Comparison of ENCODE assay signal across 28 mouse cellular contexts in the genomic region with DNA sequence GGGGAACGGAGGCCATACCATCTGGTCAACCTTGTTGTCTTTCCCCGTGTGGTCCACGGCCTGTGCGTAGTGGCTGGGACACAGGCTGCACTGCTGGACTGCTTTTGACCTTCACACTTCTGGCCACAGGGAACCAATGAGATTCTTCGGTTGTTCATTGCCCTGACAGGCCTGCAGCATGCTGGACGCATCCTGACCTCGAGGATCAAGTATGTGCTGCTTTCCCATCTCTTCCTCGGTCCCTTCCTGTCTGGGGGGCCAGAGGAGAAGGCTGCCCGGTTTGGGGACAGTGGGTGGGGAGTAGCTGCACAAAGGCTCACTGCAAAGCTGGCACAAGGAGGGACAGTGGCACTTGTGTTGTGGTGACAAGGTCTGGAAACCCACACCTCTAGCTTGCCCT. TPM values are rescaled to one million over a fixed set of nuclear protein-coding genes. Genes with fewer than 3 reads are reported as not detected.
"Had no signal": no experiment of that assay in that cellular context is flagged by ENCODE, and none has a peak within 500 bp of the region (broad histone marks: within the 10 kb centered on the region; RNA-seq: fewer than 3 reads in every experiment).

No protein-coding gene starts in this region.

- H3K4me3 ChIP-seq: gastrocnemius, adult 2 months; heart, adult 2 months; heart, embryonic 12.5 days; hindbrain, embryonic 13.5 days; intestine, embryonic 15.5 days; layer of hippocampus, adult 2 months; left cerebral cortex, adult 2 months; limb, embryonic 10.5 days; limb, embryonic 12.5 days; liver, embryonic 13.5 days; liver, embryonic 15.5 days had no signal

- ATAC-seq: hindbrain, embryonic 16.5 days; inflammation-experienced regulatory T-cells, adult 6 months; intestine, embryonic 15.5 days; intestine, postnatal 0 days had no signal

- H3K27ac ChIP-seq: gastrocnemius, adult 2 months; heart, adult 2 months; hindbrain, embryonic 13.5 days; intestine, embryonic 15.5 days; layer of hippocampus, adult 2 months; left cerebral cortex, adult 2 months; limb, embryonic 10.5 days; limb, embryonic 12.5 days; liver, embryonic 13.5 days; liver, embryonic 15.5 days had no signal

- DNase-seq: gastrocnemius, adult 2 months; gastrocnemius, postnatal 10 days; gastrocnemius, postnatal 25 days; heart, adult 2 months; heart, postnatal 10 days; heart, postnatal 4 days; kidney, adult 18-20 months; kidney, postnatal 10 days; kidney, postnatal 25 days; kidney, postnatal 4 days; liver; liver, embryonic 13.5 days had no signal

- H3K4me2 ChIP-seq: heart, embryonic 12.5 days; hindbrain, embryonic 13.5 days; intestine, embryonic 15.5 days; limb, embryonic 12.5 days; liver, embryonic 11.5 days; liver, embryonic 13.5 days; liver, embryonic 15.5 days had no signal

- H3K9me3 ChIP-seq: heart, embryonic 12.5 days; hindbrain, embryonic 13.5 days; intestine, embryonic 15.5 days; limb, embryonic 10.5 days; limb, embryonic 12.5 days; liver, embryonic 13.5 days; liver, embryonic 15.5 days had no signal

- H3K27me3 ChIP-seq: heart, embryonic 12.5 days; hindbrain, embryonic 13.5 days; intestine, embryonic 15.5 days; limb, embryonic 12.5 days; liver, embryonic 13.5 days; liver, embryonic 15.5 days had no signal

- H3K9ac ChIP-seq: heart, embryonic 12.5 days; hindbrain, embryonic 13.5 days; intestine, embryonic 15.5 days; limb, embryonic 12.5 days; liver, embryonic 13.5 days; liver, embryonic 15.5 days had no signal

- H3K4me1 ChIP-seq: heart, embryonic 12.5 days; hindbrain, embryonic 13.5 days; intestine, embryonic 15.5 days; limb, embryonic 10.5 days; limb, embryonic 12.5 days; liver, embryonic 13.5 days; liver, embryonic 15.5 days had no signal

RNA-seq across cellular contexts. Expression of gene Ccdc144b, which starts 34.2 kb away (rescaled TPM):
- polyA plus RNA-seq: frontal cortex, adult 2 months; hindbrain, embryonic 11.5 days; hindbrain, embryonic 13.5 days; hindbrain, embryonic 16.5 days; inflammation-experienced regulatory T-cells, adult 6 months; intestine, embryonic 15.5 days; intestine, postnatal 0 days; kidney, embryonic 16.5 days; limb, embryonic 10.5 days; limb, embryonic 12.5 days; limb, embryonic 14.5 days; liver, embryonic 11.5 days; liver, embryonic 13.5 days; liver, embryonic 15.5 days had no signal
